Comparison of ENCODE assay signal across 13 mouse cellular contexts in the genomic region with DNA sequence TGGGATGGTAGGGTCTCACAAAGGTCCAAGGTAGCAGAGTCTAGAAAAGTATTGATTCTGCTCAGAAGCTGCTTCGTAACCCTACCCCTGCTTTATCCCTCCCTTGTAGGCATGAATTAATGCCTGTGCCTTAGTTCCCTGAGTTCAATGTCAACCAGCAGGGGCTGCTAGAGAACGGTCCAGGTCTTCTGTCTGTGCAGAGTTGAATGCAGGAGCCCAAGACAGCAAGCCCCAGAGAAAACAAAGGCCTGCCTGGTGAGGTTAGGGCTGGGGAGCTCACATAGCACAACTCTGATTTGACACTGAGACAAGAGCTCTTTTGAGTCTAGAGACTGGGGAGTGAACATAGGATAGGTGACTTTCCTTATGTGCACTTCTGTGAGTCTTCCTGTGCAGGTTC. TPM values are rescaled to one million over a fixed set of nuclear protein-coding genes. Genes with fewer than 3 reads are reported as not detected.
A peak's percentile ranks its signal among the peaks of the same experiment; 100 is the strongest.
DNase-seq lines count a peak whose midpoint lies in the region; ATAC-seq lines count a peak whose summit lies in the region.
"Had no signal": no experiment of that assay in that cellular context is flagged by ENCODE, and none has a peak within 500 bp of the region (broad histone marks: within the 10 kb centered on the region; RNA-seq: fewer than 3 reads in every experiment).

No protein-coding gene starts in this region.

- H3K9me3 ChIP-seq in kidney, embryonic 16.5 days (ENCODE audit: low read length), result no peaks in the 10 kb centered on the region
- no peaks in the 10 kb centered on the region for H3K9me3 ChIP-seq in limb, embryonic 10.5 days (replicated peaks)

- 37% methylated on average over 2 of the region's 2 CpGs for WGBS in kidney, embryonic 16.5 days
- 62% methylated on average over 2 of the region's 2 CpGs for WGBS in limb, embryonic 10.5 days

- H3K4me2 ChIP-seq in kidney, embryonic 16.5 days (replicated peaks; ENCODE audit: low read depth, low read length), result no peak overlapping the region

- H3K27ac ChIP-seq in kidney, embryonic 16.5 days (ENCODE audit: low read length), result no peak overlapping the region
- H3K27ac ChIP-seq in limb, embryonic 10.5 days, result no peak overlapping the region

- ATAC-seq in kidney, embryonic 16.5 days (ENCODE audit: low FRiP score, low TSS enrichment), result no peak

- H3K27me3 ChIP-seq in kidney, embryonic 16.5 days (ENCODE audit: insufficient read depth, low read length), result no peaks in the 10 kb centered on the region
- no peaks in the 10 kb centered on the region for H3K27me3 ChIP-seq in limb, embryonic 10.5 days (ENCODE audit: low read depth, poor library complexity, severe bottlenecking)

- H3K9ac ChIP-seq in kidney, embryonic 16.5 days (replicated peaks; ENCODE audit: low read length), result no peak overlapping the region

- DNase-seq in kidney, postnatal 10 days, result peak; percentile 20
- peak; percentile 19 for DNase-seq in A20 (ENCODE audit: low read depth, low spot score)
- DNase-seq in ES-CJ7 (ENCODE audit: low read depth, low spot score), result peak; percentile 74
- DNase-seq in lung, postnatal 25 days (ENCODE audit: low spot score), result peak; percentile 3
- no peak for DNase-seq in limb, embryonic 10.5 days (ENCODE audit: low spot score)
- DNase-seq in gastrocnemius, postnatal 25 days, result no peak
- DNase-seq in cerebellum, postnatal 25 days, result no peak
- DNase-seq: cerebellum, postnatal 14 days had no signal

- H3K36me3 ChIP-seq in kidney, embryonic 16.5 days (ENCODE audit: insufficient read depth, low read length), result no peaks in the 10 kb centered on the region
- H3K36me3 ChIP-seq in limb, embryonic 10.5 days, result no peaks in the 10 kb centered on the region

- H3K4me3 ChIP-seq in kidney, embryonic 16.5 days (ENCODE audit: low read length), result no peak overlapping the region
- no peak overlapping the region for H3K4me3 ChIP-seq in limb, embryonic 10.5 days

- no peaks in the 10 kb centered on the region for H3K4me1 ChIP-seq in kidney, embryonic 16.5 days (ENCODE audit: insufficient read depth, low read length)
- H3K4me1 ChIP-seq in limb, embryonic 10.5 days, result peaks cover 22% of the 10 kb centered on the region

RNA-seq across cellular contexts. Expression of a gene that starts 56.6 kb away (rescaled TPM):
- polyA plus RNA-seq in kidney, embryonic 16.5 days (2015; fragmentation: Nextera tagmentation; extraction: Ambion mirVana), result not detected in 2 replicates
- polyA plus RNA-seq in limb, embryonic 10.5 days (2016; fragmentation: Nextera tagmentation; extraction: Ambion mirVana), result not detected in 2 replicates
- total RNA-seq in gastrocnemius, postnatal 25 days (2021), result not detected
- total RNA-seq: adrenal gland, adult 18-20 months had no signal
- polyA plus RNA-seq: frontal cortex, adult 2 months; lung, embryonic 16.5 days; stomach, embryonic 14.5 days had no signal

Comparison
In these comparisons a context has a peak if more than half of its experiments do, and no peak if none do; other contexts are left out.
1. DNase-seq: peak in kidney, postnatal 10 days (single experiment), A20 (single experiment), ES-CJ7 (single experiment) and lung, postnatal 25 days (single experiment); none in limb, embryonic 10.5 days (single experiment), gastrocnemius, postnatal 25 days (single experiment) and cerebellum, postnatal 25 days (0 of 2).